Mouse (Mus musculus) adrenal gland, adult (tissue): ENCODE results near the gene Fis1.
A peak's percentile ranks its signal among the peaks of the same experiment; 100 is the strongest.

ENCODE experiments used
- DNase-seq, 2 experiments: peaks; one replicate each; pipeline ENCODE4 v3.0.0; 2022 to 2023; ENCODE audit warnings: low spot score in 1 of 2; ENCODE audit not compliant: inconsistent age in 2 of 2

The Fis1 gene

DNA sequence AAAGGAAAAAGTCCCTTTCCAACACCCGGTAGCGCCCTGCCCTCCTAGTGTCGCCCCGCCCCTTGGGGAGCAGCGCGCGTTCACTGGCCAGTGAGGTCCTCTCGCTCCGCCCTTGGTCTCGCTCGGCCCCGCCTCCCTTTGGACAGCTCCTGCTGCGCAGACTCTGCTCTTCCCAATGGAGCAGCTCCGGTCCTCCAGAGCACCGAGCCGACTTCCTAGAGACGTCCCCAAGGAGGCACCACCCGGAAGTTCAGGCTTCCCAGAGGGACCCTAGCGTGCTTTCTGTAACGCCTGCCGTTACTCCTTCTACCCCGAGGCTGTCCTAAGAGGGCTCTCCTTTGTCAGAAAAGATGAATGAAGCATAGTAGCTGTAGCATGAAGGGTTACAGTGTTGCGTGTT, at the start of gene Fis1:
Gene Fis1, plus strand, starts transcription at position 261 of the 400 bp plus-strand sequence.
- DNase-seq = peak; percentile 98 to 99

DNA sequence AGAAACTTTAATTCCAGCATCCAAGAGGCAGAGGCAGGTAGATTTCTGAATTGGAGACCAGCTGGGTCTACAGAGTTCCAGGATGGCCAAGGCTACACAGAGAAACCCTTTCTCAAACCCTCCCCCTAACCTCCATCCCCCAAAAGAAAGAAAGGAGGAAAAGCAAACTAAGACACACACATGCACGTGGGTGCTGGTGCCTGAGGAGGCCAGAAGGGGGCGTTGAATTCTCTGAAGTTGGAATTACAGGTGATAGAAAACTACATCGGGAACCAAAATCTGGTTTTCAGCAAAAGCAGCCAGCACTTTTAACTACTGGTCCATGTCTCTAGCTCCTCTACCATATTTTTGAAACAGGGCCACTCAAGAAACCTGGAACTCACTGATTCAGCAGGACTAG, 48.5 kb upstream of the Fis1 start:
- no peak for DNase-seq

DNA sequence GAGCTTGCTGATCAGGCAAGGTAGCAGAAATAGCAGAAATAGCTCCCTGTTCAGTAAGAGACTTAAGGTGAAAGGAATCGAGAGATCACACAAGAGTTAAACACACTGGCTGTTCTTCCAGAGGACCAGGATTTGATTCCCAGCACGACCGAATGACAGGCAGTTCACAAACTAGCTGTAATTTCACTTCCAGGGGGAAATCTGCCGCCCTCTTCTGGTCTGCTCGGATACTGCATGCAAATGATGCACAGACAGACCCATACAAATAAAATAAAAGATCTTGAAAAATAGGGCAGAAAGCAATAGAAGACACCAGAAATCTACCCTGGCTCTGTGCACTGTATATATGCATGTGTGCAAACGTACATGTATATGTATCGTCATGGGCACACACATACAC, 47.4 kb upstream of the Fis1 start:
- peak in 1 of 2 experiments; percentile 52 for DNase-seq

DNA sequence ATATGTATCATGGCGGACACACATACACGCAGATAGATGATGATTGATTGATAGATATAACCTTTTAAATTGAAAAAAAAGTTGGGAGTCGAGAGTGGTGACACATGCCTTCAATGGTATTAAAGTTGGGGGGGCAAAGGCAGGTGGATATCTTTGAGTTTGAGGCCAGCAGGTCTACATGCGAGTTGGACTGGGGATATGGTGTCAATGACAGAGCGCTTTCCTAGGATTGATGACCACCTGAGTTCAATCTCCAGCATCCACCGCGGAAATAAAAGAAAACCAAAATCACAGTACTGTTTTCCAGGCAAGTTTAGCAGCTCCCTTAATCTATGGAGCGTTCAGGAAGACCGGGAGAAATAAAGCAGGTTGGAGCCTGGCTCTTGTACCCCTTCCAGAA, 45.5 kb upstream of the Fis1 start:
- DNase-seq = no peak

DNA sequence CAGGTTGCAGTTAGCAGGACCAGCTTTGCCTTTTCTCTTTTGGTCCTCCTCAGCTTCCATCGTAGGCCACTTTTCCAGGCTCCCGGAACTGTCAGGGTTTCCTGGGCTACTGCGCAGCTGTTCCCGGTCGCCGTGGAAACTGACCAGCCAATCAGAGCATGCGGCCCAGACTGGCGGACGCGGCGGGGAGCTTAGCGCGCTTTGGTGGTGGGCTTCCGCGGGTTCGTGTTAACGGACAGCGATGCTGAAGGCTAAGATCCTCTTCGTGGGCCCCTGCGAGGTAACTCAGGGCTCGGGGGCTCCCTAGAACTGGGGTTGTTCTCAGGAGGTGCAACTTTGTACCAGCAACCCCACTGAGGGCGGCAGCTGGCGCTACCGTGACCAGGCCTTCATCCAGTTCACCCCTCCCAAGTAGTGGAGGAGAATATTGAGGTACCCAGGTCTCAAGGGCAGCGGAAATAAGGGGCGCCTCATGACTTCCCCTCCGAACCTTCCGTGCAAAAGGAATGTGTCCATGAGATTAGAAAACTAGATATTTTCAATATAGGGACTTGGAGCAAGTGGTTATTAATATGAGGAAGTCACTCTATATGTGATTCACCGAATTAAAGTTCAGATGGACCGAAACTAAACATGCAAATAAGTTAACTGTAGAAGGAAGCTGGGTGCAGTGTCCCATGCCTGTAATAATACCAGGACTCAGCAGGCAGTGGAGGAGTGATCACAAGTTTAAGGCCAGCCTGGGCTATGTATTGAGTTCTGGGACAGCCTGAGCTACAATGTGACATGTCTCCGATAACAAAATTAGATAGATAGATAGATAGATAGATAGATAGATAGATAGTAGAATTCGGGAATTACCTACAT, 44.9 kb upstream of the Fis1 start, which contains the start of gene Ift22:
Gene Ift22, plus strand, starts transcription at position 160 of the 867 bp plus-strand sequence.
- peak; percentile 93 to 98 for DNase-seq

DNA sequence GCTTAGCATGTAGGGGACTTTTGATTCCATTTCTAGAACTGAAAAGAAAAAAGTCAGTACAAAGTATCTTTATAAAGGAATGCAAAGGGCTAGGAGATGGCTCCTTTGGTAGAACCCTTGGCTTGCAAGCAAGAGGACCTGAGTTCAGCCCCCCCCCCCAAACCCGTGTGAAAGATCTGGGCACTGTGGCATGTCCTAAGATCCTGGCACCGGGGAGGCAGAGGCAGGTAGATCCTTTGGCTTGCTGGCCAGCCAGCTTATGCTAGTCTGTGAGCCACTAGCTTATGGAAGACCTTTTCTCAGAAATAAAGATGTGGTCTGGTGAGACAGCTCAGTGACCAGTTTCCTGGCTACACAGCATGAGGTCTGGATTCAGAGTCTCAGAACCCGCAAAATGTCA, 38.9 kb upstream of the Fis1 start:
- peak in 1 of 2 experiments; percentile 14 for DNase-seq

DNA sequence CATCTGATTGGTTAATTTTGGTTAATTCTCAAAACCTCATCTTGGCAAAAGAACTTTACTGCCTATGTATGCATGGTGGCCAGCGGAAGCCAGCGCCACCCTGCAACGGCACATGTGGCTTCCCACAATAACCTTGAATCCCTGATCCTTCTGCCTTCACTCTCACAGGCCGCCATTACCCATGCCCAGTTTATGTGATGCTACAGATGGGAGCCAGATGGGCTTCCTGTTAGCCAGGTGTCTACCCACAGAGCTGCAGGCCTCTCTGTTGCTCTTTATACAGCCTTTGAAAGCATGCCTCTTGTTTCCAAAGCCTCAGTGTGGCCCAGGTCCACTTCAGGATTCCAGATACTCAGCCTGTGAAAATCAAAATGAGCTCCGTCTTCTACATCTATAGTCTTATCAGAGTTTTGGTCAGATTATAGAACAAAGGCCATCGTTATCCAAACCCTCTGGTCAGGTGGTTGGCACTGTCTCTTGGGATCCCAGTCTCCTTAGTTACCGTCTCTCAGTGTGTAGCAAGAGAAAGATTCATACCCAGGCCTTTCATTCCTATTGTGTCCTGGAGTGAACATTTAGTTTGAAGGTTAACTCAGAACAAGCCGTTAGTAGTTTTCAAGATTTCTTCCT, 35.3 kb upstream of the Fis1 start:
- no peak for DNase-seq

DNA sequence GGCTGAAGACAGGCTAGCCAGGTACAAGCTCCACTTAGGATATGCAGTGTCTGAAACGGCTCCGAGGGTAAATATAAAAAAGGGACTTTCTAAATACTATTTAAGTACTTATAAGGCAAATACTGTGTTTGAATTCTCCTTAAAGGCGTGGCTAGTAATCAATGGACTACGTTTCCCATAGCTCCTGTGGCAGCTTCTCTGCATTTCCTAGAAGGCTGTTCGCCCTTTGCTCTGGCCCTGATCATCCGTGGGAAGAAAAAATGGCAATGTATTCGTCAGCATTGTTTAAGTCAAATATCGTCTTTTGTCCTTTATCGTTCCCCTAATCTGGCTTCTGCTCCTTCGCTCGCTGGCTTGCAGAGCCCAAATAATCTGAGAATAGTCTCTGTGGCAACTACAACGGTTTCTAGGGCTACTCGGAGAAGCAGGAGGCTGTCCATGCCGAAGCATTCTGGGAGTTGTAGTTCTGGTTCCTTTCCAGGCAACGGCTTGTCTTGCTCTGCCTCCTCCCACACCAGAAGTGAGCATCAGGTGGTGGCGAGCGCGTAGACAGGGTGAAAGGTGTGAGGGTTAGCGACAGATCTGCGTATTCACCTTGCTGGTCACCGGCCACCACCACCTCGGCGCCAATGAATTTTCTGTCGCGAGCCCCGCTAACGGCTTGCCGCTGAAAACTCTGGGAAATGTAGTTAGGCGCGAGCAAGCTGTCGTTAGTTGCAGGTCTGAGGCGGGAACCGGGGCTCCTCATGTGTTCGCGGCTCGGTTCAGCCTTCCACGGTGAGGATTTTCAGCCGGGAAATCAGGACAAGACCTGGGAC, 34.2 kb upstream of the Fis1 start:
- peak; percentile 75 to 95 for DNase-seq

DNA sequence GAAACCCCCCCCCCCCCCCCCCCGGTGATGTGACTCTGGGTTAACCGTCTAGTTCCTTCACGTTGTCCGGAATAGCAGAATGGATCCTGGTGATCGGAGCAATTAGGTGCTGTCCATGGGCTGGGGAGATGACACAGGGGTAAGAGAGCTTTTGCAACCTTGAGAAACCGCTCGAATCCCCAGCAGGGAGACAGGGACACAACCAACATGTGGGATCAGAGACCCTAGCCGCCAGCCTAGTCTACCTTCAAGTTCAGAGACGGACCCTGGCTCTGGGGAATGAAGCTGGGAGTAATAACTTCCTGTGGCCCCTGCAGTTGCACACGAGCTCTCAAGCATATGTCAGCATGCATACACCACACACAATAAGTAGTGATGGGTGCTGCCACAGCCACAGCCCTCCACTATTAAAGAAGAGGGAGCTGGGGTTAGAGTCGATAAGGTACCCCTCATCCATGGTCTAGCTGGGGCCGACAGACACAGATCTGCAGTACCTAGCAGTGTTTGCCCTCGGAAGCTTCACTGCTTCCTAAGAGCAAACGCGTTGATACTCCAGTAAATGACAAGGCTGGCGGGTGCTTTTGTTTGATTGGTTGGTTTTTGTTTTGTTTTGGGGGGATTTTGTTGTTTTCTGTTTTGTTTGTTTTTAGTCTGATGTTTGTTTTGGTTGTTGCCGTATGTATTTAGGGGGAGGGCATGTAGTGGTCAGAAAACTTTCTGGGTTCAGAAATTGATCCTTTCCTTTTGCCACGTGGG, 33.4 kb upstream of the Fis1 start:
- DNase-seq = peak in 1 of 2 experiments; percentile 57

DNA sequence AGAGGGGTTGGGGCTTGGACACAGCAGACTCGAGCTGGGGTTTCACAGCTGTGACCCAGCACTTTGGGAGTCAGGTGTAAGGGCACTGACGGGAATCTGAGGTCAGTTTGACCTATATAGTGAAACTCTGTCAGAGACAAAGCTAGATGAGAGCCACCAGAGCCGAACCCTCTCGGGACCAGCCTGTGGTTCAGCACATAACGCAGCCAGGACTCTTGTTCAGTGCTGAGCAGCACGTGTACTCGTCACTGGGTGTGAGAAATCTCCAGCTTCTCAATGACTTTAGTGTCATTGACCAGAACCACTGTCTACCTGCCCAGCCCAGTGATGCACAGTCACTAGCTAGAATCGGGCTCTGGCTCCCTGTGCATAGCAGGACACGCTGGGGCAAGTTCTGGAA, 30.2 kb upstream of the Fis1 start:
- DNase-seq = no peak

DNA sequence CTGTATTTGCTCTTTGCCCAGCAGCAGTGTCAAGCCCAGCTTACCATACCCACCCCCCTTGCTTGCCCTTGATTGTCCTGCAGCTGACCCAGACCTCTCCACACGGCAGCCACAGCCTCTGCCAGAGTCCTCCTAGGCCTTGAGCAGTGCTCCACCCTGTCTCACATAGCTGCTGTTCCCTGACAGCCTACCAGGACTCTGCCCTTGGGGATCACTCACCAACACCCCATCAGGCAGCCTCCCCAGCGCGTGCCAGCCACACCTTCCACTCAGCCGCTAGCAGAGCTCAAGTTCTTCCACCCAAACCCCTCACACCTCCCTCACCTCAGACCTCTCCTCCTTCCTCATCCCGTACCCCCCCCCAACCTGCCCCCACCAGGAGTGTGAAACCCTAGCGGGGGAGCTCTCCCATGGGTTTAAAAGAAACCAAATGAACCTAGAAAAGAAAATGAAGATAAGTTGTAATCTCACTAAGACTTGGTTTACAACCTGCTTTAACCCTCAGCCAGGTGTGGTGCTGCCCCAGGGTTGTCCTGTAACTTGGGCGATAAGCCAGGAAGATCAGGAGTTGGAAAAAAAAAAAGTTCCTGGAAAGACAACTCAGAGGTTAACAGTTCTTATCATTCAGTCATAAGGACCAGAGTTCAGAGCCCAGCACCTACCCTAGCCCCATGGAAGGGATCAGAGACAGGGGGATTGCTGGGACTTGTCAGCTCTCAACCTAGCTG, 29.2 kb upstream of the Fis1 start:
- DNase-seq = no peak

DNA sequence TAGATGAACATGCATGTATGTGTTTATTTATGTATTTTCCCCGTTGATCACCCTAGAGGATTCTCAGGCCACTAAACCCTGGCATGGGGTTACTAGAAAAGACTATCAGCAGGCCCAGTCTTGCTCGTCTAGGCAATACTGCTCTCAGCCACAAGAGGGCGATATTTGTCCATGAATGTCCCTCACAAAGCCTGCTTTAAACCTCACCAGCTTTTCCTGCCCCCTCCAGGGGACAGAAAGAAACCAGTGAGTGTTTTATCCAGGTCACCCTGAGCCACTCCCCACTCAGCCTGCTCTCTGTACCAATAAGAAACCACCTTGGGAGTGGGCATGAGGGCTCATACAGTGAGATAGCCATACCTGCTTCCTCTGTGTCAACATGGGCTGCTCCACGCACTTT, 24.0 kb upstream of the Fis1 start:
- peak; percentile 70 to 93 for DNase-seq

DNA sequence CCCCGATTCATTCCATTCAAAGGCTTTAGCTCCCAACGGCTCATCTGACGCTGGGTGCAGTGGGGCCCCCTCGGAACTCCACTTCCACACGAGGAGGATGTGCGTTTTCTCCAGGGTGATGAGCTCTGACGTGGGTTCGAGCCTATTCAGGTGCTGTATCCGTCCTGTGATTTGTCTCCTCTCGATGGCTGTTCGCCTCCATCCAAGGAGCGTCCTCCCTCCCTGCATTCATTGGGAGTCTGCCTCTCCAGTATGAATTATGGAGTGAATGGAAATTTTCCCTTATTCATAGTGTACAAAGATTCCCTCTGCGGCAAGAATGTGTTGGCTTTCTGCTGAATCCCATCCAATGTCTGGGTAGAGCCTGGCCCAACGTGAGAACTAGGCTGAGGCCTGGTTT, 21.2 kb upstream of the Fis1 start:
- no peak for DNase-seq

DNA sequence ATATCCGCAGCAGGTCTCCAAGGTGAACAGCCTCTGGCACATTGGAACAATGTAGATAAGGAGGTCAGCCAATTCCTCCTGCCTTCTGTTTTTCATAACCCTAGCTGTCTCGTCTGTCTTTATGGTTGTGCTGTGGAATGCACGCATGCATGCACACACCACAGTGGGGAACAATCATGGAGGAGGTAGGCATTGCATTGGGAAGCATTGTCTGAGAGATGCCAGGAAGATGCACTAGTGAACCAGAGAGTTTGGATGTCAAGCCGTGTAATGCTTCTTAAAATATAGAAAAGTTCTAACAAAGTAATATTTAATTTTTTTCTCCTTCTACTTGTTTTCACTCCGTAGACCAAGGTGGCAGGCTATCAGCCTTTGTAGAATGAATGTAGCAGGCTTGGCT, 20.1 kb upstream of the Fis1 start:
- no peak for DNase-seq

DNA sequence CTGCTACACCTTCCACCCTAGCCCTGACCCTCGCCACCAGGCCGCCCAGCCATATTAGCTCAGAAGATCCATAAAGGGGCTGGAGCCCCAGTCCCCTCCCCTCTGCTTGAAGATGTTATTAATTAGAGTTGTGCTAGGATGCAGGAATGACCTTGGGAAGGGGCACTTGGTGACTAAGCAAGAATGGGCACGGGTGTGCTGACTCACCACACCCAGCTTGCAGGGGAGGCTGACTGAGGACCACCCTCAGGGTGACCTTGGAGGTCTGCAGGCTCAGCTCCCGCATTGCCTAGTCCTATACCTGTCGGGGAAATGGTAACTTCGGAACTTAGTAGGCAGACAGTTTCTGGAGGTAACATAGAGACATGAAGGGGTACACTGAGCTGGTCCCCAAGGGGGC, 19.1 kb upstream of the Fis1 start:
- peak in 1 of 2 experiments; percentile 36 for DNase-seq

DNA sequence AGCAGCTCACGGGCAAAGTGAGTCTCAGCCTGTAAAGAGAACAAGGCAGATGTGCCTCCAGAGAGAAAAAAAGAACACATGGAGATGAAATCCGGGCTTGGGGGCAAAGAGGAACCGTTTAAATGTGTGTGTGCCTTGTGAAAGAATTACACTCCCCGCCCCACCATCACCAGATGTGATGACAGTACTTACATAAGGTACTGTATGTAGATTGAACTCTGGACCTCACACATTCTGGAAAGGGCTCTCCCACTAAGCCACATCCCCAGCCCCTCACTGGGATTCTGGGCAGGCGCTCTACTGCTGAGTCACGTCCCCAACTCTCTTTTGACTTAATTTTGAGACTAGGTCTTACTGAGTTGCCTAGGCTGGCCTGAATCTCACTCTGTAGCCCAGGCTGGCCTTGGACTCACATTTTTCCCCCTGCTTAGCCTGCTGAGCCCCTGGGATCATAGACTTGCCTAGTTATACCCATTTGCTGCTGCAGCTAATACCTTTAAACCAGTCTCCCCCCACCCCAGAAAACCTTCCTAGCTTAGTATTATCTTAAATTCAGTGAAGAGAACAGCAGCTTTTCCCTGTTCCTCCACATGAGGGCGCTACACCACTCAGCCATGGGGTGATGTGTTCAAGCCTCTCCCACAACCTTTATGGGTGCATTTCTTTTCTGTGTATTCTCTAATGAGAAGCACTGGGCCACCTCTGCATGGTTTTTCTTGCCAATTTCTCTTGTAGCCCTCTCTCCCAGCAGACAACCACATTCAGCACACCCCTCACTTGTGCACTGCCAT, 17.0 kb upstream of the Fis1 start:
- peak in 1 of 2 experiments; percentile 48 for DNase-seq

DNA sequence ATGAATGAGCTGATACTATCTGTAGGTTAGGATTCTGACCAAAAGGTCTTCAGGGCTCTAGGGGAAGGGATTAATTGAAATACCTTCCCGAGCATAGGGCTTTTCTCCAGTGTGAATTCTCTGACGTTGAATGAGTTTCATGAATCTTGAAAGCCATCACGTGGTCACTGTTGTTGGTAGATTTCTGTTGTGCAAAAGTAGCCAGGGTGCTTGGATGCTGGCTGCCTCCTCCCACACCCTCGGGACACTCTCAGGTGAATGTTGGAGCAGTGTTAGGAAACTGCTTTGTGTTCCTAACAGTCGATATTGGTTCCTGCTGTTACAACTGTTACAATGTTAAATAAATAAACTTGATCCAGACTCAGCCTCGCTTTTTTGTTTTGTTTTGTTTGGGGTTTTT, 16.3 kb upstream of the Fis1 start:
- DNase-seq = no peak

DNA sequence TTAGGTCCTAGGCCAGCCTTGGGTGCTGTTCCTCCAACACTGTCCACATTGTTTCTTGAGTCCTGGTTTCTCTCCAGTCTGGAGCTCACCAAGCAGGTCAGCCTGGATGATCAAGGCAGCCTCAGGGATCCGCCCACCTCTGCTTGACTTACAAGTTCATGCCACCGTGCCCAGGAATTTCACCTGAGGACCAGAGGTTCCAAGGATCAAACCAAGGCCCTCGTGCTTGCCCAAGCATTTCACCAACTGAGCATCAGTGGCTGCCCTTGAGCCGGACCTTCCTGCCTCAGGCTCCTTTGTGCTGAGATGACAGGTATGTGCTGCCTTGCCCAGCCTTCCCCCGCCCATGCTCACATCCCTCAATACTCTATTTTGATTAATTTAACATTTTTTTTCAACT, 15.5 kb upstream of the Fis1 start:
- no peak for DNase-seq

DNA sequence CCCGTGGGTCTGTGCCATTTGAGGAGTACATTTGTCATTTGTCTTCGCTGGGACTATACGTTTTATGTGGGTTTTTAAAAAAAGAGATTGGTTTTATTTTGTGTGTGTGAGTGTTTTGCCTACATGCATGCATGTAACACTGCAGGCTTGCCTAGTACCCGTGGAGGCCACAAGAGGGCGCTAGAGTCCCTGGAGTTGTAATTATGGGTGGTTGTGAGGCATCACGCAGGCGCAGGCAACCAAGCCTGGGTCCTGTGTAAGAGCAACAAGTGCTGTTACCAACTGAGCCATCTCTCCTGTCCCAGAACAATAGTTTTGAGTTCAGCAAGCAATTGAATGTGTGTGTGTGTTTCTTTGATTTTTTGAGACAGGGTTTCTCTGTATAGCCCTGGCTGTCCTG, 13.8 kb upstream of the Fis1 start:
- DNase-seq = no peak
